Mouse (Mus musculus): ENCODE measurements around the gene Gnb4. TPM values are rescaled to one million over a fixed set of nuclear protein-coding genes. Genes with fewer than 3 reads are reported as not detected.
A peak's percentile ranks its signal among the peaks of the same experiment; 100 is the strongest.

Gnb4 gene
- polyA plus RNA-seq, 1 experiment from 2014 or later = 46.7 TPM

- whole genome bisulfite sequencing = 82% methylated on average over 2 of the region's 2 CpGs
- no peak overlapping the region for H3K4me2 ChIP-seq
Observed at GRCm38 (mm10) chr3:32644751-32645150, 28.4 kb upstream of the Gnb4 start.

DNA sequence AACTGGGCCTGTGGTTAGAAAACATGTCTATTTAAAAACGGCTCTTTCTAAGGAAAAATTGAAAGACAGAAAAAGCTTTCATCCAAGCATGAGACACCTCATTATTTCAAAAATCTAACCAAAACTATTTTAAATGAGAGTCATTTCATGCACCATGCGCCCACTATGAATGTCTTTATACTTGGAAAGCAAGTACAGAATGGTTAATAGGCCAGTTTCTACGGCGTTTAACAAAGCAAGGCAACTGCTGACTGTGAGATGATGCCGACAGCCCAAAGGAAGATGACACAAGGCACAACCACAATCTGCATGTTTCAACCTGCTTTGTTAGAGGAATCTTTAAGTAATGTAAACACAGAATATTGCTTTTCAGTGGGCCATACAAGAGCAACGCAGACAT lies 25.7 kb upstream of the Gnb4 start:
- Histone ChIP-seq H3K4me3 (no peak overlapping the region), H3K27ac (no peak overlapping the region), H3K27me3 (no peaks in the 10 kb centered on the region), H3K4me2 (no peak overlapping the region), H3K36me3 (ENCODE audit: poor library complexity, severe bottlenecking) (no peaks in the 10 kb centered on the region), H3K4me1 (no peaks in the 10 kb centered on the region), H3K9me3 (replicated peaks) (no peaks in the 10 kb centered on the region), H3K9ac (no peak overlapping the region)
- WGBS = 70% methylated on average over 6 of the region's 6 CpGs
- no peak for ATAC-seq

More at GRCm38 (mm10) chr3:32644751-32645150, 28.4 kb upstream of the Gnb4 start:
- H3K9me3 ChIP-seq (replicated peaks) = no peaks in the 10 kb centered on the region
- H3K4me1 ChIP-seq = no peaks in the 10 kb centered on the region
- no peak overlapping the region for H3K4me3 ChIP-seq
- ATAC-seq = no peak
- H3K36me3 ChIP-seq (ENCODE audit: poor library complexity, severe bottlenecking) = no peaks in the 10 kb centered on the region
- no peaks in the 10 kb centered on the region for H3K27me3 ChIP-seq
- H3K9ac ChIP-seq = no peak overlapping the region
- no peak overlapping the region for H3K27ac ChIP-seq

DNA sequence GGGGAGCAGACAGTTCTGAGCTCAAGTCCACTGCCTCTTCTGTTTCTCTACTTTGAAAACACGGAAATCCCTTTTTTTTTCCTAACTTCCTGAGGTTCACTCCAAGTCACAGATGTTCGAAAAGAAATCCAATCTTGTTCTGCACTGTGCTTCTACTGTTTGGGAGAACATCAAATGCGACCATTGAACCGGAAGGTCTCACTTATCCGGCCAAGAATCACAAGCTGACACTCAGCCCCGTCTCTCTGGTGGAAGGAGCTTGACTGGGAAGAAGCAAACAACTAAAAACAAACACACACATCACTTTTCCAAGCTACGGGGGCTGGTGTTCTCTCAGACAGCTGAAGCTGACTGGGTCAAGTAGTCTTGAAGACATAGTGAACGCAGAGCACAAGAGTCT lies 21.9 kb upstream of the Gnb4 start:
- H3K27ac ChIP-seq = no peak overlapping the region
- WGBS = 68% methylated on average over 8 of the region's 8 CpGs
- no peaks in the 10 kb centered on the region for H3K9me3 ChIP-seq (replicated peaks)
- H3K36me3 ChIP-seq (ENCODE audit: poor library complexity, severe bottlenecking) = no peaks in the 10 kb centered on the region
- H3K4me2 ChIP-seq = no peak overlapping the region
- no peaks in the 10 kb centered on the region for H3K4me1 ChIP-seq
- no peak for ATAC-seq
- H3K4me3 ChIP-seq = no peak overlapping the region
- H3K9ac ChIP-seq = no peak overlapping the region
- no peaks in the 10 kb centered on the region for H3K27me3 ChIP-seq

DNA sequence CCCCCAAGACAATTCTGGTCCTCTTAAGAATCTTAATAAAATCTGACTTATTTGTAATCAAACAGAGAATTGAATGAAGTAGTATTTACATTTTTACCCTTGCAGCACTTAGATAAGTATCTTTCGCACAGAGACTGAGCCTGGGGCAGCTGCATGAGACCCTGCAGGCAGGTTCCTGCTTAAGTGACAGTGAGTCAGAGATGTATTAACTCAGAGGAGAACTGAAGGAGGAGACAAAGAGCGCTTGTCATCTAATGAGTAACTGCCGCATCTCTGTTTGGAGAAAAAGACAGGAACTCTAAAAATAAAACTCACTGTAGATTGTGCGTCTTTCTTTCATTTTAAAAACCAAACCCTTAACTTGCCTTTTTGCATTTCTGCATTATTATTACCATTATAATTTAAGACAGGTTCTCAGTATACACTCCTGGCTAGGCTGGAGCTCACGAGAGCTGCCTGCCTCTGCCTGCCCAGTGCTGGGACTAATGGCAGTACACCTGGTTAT lies 16.4 kb upstream of the Gnb4 start:
- H3K36me3 ChIP-seq (ENCODE audit: poor library complexity, severe bottlenecking) = no peaks in the 10 kb centered on the region
- no peak overlapping the region for H3K4me2 ChIP-seq
- WGBS = 91% methylated on average over 5 of the region's 5 CpGs
- H3K27me3 ChIP-seq = no peaks in the 10 kb centered on the region
- no peak for ATAC-seq
- no peak overlapping the region for H3K27ac ChIP-seq
- H3K4me1 ChIP-seq = no peaks in the 10 kb centered on the region
- no peak overlapping the region for H3K4me3 ChIP-seq
- H3K9me3 ChIP-seq (replicated peaks) = no peaks in the 10 kb centered on the region
- no peak overlapping the region for H3K9ac ChIP-seq

- no peaks in the 10 kb centered on the region for H3K4me1 ChIP-seq
- H3K9ac ChIP-seq = no peak overlapping the region
- ATAC-seq = no peak
- no peaks in the 10 kb centered on the region for H3K9me3 ChIP-seq (replicated peaks)
- no peak overlapping the region for H3K4me3 ChIP-seq
- WGBS = 69% methylated on average over 4 of the region's 4 CpGs
- H3K36me3 ChIP-seq (ENCODE audit: poor library complexity, severe bottlenecking) = no peaks in the 10 kb centered on the region
- no peak overlapping the region for H3K4me2 ChIP-seq
- no peak overlapping the region for H3K27ac ChIP-seq
- no peaks in the 10 kb centered on the region for H3K27me3 ChIP-seq
Observed at GRCm38 (mm10) chr3:32630210-32630609, 13.8 kb upstream of the Gnb4 start.

- no peak overlapping the region for H3K4me3 ChIP-seq
- H3K9me3 ChIP-seq (replicated peaks) = no peaks in the 10 kb centered on the region
- H3K27me3 ChIP-seq = no peaks in the 10 kb centered on the region
- no peaks in the 10 kb centered on the region for H3K36me3 ChIP-seq (ENCODE audit: poor library complexity, severe bottlenecking)
- H3K27ac ChIP-seq = no peak overlapping the region
- no peak overlapping the region for H3K4me2 ChIP-seq
- no peaks in the 10 kb centered on the region for H3K4me1 ChIP-seq
- no peak for ATAC-seq
- H3K9ac ChIP-seq = no peak overlapping the region
- whole genome bisulfite sequencing = 89% methylated on average over 7 of the region's 7 CpGs
Observed at GRCm38 (mm10) chr3:32628141-32628540, 11.8 kb upstream of the Gnb4 start.

DNA sequence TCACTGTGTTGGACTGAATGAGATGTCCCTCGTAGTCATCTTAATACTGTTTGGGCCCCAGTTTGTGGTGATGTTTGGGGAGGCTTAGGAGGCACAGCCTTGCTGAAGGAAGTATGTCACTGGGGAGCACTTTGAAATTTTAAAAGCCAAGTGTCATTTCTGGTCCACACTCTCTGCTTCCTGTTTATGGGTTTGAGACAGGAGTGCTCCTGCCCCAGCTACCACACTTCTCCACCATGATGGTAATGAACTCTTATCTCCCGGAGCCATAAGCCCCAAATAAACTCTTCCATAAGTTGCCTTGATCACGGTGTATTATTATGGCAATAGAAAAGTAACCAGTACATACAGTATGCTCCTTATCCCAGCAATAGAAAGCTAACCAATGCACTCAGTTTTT lies 5.7 kb upstream of the Gnb4 start:
- Histone ChIP-seq H3K4me3 (no peak overlapping the region), H3K4me2 (no peak overlapping the region), H3K36me3 (ENCODE audit: poor library complexity, severe bottlenecking) (no peaks in the 10 kb centered on the region), H3K9ac (no peak overlapping the region), H3K4me1 (no peaks in the 10 kb centered on the region; the same call in 1 of the 2 replicates), H3K27ac (no peak overlapping the region), H3K9me3 (replicated peaks) (no peaks in the 10 kb centered on the region), H3K27me3 (no peaks in the 10 kb centered on the region)
- 92% methylated on average over 3 of the region's 3 CpGs for WGBS
- ATAC-seq = no peak

GRCm38 (mm10) chr3:32621658-32622057 lies 5.3 kb upstream of the Gnb4 start:
- Histone ChIP-seq H3K4me3 (no peak overlapping the region), H3K4me1 (no peaks in the 10 kb centered on the region; the same call in 1 of the 2 replicates), H3K36me3 (ENCODE audit: poor library complexity, severe bottlenecking) (no peaks in the 10 kb centered on the region), H3K27me3 (no peaks in the 10 kb centered on the region), H3K9ac (no peak overlapping the region), H3K27ac (no peak overlapping the region), H3K4me2 (no peak overlapping the region), H3K9me3 (replicated peaks) (no peaks in the 10 kb centered on the region)
- WGBS = 88% methylated on average over 1 of the region's 1 CpGs
- ATAC-seq = no peak

DNA sequence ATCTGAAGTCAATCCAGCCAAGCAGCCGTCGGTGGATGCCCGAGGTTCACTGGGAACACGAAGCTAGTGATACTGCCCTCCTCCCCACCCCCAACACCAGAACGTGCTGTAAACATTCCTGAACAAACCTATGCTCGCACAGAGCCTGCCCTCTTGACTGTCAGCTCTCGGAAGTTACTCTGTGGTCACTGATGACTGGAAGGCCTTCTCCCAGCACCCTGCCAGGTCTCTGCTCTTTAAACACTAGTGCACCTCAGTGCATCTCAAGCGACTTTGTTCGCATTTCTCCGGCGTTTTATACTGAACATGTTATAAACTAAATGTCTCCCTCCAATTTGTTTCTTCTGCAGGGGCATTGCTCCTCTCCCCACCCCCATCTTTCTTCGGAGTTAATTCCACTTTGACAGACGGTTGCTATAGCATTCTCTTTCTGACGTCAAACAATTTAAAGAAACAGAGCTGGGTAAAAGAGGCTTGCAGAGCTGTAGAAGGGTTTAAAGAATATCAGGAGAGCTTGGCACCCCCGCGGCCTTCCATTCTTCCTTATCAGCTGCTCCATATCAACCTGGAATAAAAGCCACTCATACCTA lies 763 bp upstream of the Gnb4 start:
- peak overlapping the region; percentile 66 for H3K4me3 ChIP-seq
- 18% methylated on average over 16 of the region's 16 CpGs for WGBS
- ATAC-seq = peak; percentile 23
- H3K36me3 ChIP-seq (ENCODE audit: poor library complexity, severe bottlenecking) = no peaks in the 10 kb centered on the region
- H3K4me2 ChIP-seq = peak overlapping the region; percentile 62
- peak overlapping the region; percentile 70 for H3K9ac ChIP-seq
- no peaks in the 10 kb centered on the region for H3K9me3 ChIP-seq (replicated peaks)
- no peaks in the 10 kb centered on the region; the same call in 1 of the 2 replicates for H3K4me1 ChIP-seq
- H3K27me3 ChIP-seq = 0 out of 2 replicates have a peak, but pooled peaks cover 2% of the 10 kb centered on the region
- H3K27ac ChIP-seq = peak overlapping the region; percentile 54

- Histone ChIP-seq H3K4me2 (peak overlapping the region; percentile 62), H3K4me3 (peak overlapping the region; percentile 66), H3K27ac (no peak overlapping the region), H3K4me1 (no peaks in the 10 kb centered on the region; the same call in 1 of the 2 replicates), H3K9me3 (replicated peaks) (no peaks in the 10 kb centered on the region), H3K36me3 (ENCODE audit: poor library complexity, severe bottlenecking) (no peaks in the 10 kb centered on the region), H3K27me3 (0 out of 2 replicates have a peak, but pooled peaks cover 2% of the 10 kb centered on the region), H3K9ac (peak overlapping the region; percentile 70)
- no peak for ATAC-seq
- 13% methylated on average over 9 of the region's 14 CpGs for WGBS
Observed at GRCm38 (mm10) chr3:32616006-32616330, 417 bp downstream of the Gnb4 start.

- ATAC-seq = no peak
- peak overlapping the region; percentile 62 for H3K4me2 ChIP-seq
- H3K4me1 ChIP-seq = no peaks in the 10 kb centered on the region; the same call in 1 of the 2 replicates
- H3K27me3 ChIP-seq = 0 out of 2 replicates have a peak, but pooled peaks cover 2% of the 10 kb centered on the region
- no peaks in the 10 kb centered on the region for H3K36me3 ChIP-seq (ENCODE audit: poor library complexity, severe bottlenecking)
- H3K27ac ChIP-seq = no peak overlapping the region
- no peak overlapping the region for H3K9ac ChIP-seq
- H3K9me3 ChIP-seq (replicated peaks) = no peaks in the 10 kb centered on the region
- WGBS = 81% methylated on average over 5 of the region's 5 CpGs
- H3K4me3 ChIP-seq = peak overlapping the region; percentile 66; the same call in 1 of the 2 replicates
Observed at GRCm38 (mm10) chr3:32615376-32615775, 1.0 kb downstream of the Gnb4 start.

DNA sequence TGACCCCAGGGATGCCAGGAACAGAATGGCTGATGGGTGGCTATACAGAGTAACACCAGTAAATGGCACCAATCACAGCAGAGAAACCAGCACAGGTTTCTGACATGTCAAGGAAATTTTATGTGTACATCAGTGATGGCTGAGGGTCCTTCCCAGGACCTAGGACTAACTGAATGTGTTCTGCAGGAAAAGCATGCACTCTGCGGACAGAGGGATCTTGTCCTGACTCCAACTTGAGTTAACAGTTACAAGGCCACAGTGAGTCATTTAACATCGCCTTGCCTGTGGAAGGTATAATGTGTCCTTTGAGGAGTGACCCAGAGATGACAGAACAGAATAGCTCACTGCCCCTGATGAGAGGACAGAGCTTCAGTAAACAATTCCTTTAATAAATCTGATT lies 1.6 kb downstream of the Gnb4 start:
- H3K9me3 ChIP-seq (replicated peaks) = no peaks in the 10 kb centered on the region
- H3K4me1 ChIP-seq = no peaks in the 10 kb centered on the region; the same call in 1 of the 2 replicates
- no peak overlapping the region for H3K27ac ChIP-seq
- no peak for ATAC-seq
- H3K4me2 ChIP-seq = no peak overlapping the region
- H3K9ac ChIP-seq = no peak overlapping the region
- 81% methylated on average over 2 of the region's 2 CpGs for WGBS
- 0 out of 2 replicates have a peak, but pooled peaks cover 2% of the 10 kb centered on the region for H3K27me3 ChIP-seq
- no peaks in the 10 kb centered on the region for H3K36me3 ChIP-seq (ENCODE audit: poor library complexity, severe bottlenecking)
- no peak overlapping the region for H3K4me3 ChIP-seq
